Mouse (Mus musculus) heart, embryonic 12.5 days (tissue): ENCODE measurements at regions not wholly inside any gene's neighbourhood (a gene's known extent, or its start where the extent isn't known, plus 50 kb on each side); places are given as distances from the start of the nearest gene placed in this dataset.

Experiments
- ATAC-seq: fragments of 200-750 bp; cut with Nextera tagmentation; 2 replicates; pipeline ENCODE4 v1.8.0; 2017; ENCODE audit warnings: moderate TSS enrichment, moderate library complexity; ENCODE audit not compliant: insufficient number of reproducible peaks, low FRiP score
- H3K27ac ChIP-seq: fragments of 300-500 bp; sonication (generic); 2 replicates; pipeline ENCODE4 v1.5.1; 2016; ENCODE audit warnings: mild to moderate bottlenecking, moderate library complexity; ENCODE audit not compliant: poor library complexity, severe bottlenecking
- H3K27me3 ChIP-seq: fragments of 300-500 bp; sonication (generic); replicated peaks from 2 replicates; pipeline ENCODE4 v1.6.1; 2016; ENCODE audit warnings: mild to moderate bottlenecking, moderate library complexity
- H3K36me3 ChIP-seq: fragments of 300-500 bp; sonication (generic); 2 replicates; pipeline ENCODE4 v1.6.1; 2016; ENCODE audit warnings: mild to moderate bottlenecking, moderate library complexity
- H3K4me1 ChIP-seq: fragments of 300-500 bp; sonication (generic); replicated peaks from 2 replicates; pipeline ENCODE4 v1.6.1; 2016; ENCODE audit warnings: mild to moderate bottlenecking
- H3K4me2 ChIP-seq: fragments of 300-500 bp; sonication (generic); 2 replicates; pipeline ENCODE4 v1.6.1; 2016; ENCODE audit warnings: mild to moderate bottlenecking, moderate library complexity
- H3K4me3 ChIP-seq: fragments of 300-500 bp; sonication (generic); 2 replicates; pipeline ENCODE4 v1.5.1; 2016; ENCODE audit warnings: mild to moderate bottlenecking
- H3K9ac ChIP-seq: fragments of 300-500 bp; sonication (generic); 2 replicates; pipeline ENCODE4 v1.6.1; 2016; ENCODE audit warnings: mild to moderate bottlenecking, moderate library complexity
- H3K9me3 ChIP-seq: fragments of 300-500 bp; sonication (generic); replicated peaks from 2 replicates; pipeline ENCODE4 v1.6.1; 2016; ENCODE audit warnings: mild to moderate bottlenecking, moderate library complexity
- WGBS: fragments of 180-500 bp; shearing (Covaris S2); methylation state at CpG from one replicate; pipeline ENCODE4 v1.1.7; 2016; 5-methylcytosine and 5-hydroxymethylcytosine counted together

DNA sequence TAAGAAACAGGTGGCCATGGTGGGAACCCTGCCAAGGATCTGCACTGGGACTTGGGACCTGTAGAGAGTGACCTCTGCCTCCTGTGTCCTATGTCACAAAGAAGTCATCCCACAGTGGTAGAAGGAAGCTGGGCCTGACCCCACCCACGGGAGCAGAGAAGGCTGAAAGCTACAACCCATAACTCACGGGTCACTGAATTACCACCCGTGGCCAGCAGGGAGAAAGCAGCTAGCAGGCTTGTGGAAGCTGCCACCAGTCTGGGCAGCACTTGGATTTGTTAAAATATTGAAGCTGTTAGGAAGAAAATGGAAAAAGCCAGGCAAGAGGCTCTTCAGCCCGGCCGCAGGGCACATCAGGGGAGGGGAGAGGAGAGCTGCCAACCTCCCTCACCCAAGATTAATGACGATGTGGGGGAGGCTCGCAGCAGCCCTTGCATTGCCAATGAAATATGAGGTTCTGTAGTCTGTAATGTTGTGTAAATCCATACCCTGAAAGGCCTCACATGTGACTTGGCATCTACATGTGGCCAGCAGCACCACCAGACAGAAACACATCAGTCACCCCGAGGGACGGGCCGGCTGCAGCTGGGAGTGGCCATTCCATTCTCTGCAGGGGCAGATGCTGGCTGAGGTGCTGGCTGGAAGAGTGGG, 94.5 kb downstream of the Olfm1 start:
- WGBS: 57% methylated on average over 10 of the region's 10 CpGs

DNA sequence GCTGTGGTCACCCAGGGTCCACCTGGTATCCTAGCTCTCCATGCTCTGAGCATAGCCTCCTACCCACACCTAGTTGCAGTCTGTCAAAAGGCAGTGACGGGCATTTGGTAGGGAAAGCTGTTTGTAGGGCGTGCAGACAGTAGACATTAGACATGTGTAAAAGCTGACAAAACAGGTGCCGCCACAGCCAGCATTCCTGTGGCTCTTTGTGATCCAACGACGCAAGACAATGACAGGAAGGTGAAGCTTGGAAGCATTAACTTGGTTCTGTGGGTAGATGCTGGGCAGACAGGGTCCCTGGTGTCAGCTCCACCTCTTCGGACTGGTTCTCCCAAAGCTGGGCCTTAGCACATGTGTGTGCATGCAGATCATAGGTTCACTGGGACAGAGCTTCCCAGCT, 96.5 kb downstream of the Olfm1 start:
- Histone ChIP-seq H3K4me2 (no peak overlapping the region), H3K9ac (no peak overlapping the region), H3K4me1 (no peaks in the 10 kb centered on the region), H3K27me3 (0 out of 2 replicates have a peak, but pooled peaks cover 21% of the 10 kb centered on the region), H3K36me3 (no peaks in the 10 kb centered on the region), H3K27ac (no peak overlapping the region), H3K9me3 (no peaks in the 10 kb centered on the region), H3K4me3 (no peak overlapping the region)
- WGBS: 69% methylated on average over 6 of the region's 6 CpGs
- ATAC-seq: no peak

More for the DNA sequence above, 94.5 kb downstream of the Olfm1 start:
- no peak overlapping the region for H3K4me3 ChIP-seq
- H3K4me2 ChIP-seq: no peak overlapping the region
- ATAC-seq: no peak
- H3K36me3 ChIP-seq: no peaks in the 10 kb centered on the region
- no peak overlapping the region for H3K9ac ChIP-seq
- H3K4me1 ChIP-seq: no peaks in the 10 kb centered on the region
- H3K9me3 ChIP-seq: no peaks in the 10 kb centered on the region
- H3K27ac ChIP-seq: no peak overlapping the region
- 0 out of 2 replicates have a peak, but pooled peaks cover 21% of the 10 kb centered on the region for H3K27me3 ChIP-seq

DNA sequence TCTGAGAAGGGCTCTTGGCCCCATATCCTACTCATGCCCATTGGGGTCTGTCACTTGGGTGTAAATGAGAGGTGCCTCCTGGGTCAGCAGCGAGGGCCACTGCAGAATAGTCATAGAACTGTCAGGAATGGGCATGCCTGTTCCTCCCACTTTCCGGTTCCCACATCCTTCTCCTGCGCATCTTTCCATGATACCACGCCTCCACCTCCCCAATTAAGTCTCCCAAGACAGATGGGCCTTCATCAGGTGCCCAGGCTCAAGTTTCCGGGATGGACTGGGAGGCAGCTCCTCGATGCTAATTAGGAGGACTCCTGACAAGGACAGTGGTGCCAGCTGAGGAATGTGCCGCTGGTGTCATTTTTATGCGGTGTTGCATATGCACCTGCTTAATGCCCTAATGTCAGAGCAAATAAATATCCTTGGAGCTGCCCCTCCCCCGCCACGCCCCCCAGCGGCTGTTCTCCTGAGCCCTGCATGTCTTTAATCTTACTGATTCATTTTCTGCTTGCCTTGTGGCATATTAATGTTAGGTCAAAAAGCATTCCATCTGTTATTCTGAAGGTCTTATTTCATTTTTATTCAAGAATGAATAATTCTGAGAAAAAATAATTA, 97.2 kb downstream of the Olfm1 start:
- Histone ChIP-seq H3K36me3 (no peaks in the 10 kb centered on the region), H3K4me3 (no peak overlapping the region), H3K4me2 (no peak overlapping the region), H3K9ac (no peak overlapping the region), H3K4me1 (no peaks in the 10 kb centered on the region), H3K27ac (no peak overlapping the region), H3K27me3 (0 out of 2 replicates have a peak, but pooled peaks cover 22% of the 10 kb centered on the region), H3K9me3 (no peaks in the 10 kb centered on the region)
- WGBS: 73% methylated on average over 11 of the region's 11 CpGs
- ATAC-seq: no peak

DNA sequence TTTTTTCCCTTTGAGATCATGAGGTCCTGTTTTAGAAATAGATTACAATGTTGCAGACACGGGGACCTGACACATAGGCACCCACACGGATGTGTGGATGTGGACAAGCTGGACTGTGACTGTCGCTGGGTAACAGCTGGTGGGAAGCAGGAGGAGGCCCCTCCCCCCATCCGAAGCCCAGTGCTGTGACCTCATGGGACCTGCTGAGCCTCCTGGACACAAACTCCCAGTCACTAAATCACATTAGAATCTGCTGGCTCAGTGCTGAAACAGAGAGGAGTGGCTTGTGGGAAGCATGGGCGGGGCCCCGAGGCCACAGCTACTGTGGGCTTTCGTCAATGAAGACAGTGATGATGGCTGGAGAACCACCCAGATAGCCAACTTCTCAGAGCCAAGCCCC, 101.7 kb downstream of the Olfm1 start:
- H3K27ac ChIP-seq: no peak overlapping the region
- no peaks in the 10 kb centered on the region for H3K9me3 ChIP-seq
- no peak overlapping the region for H3K9ac ChIP-seq
- no peak overlapping the region for H3K4me2 ChIP-seq
- H3K27me3 ChIP-seq: peaks cover 22% of the 10 kb centered on the region; the same call in 1 of the 2 replicates
- 45% methylated on average over 7 of the region's 7 CpGs for WGBS
- ATAC-seq: no peak
- no peak overlapping the region for H3K4me3 ChIP-seq
- 0 out of 2 replicates have a peak, but pooled peaks cover 6% of the 10 kb centered on the region for H3K4me1 ChIP-seq
- H3K36me3 ChIP-seq: no peaks in the 10 kb centered on the region

DNA sequence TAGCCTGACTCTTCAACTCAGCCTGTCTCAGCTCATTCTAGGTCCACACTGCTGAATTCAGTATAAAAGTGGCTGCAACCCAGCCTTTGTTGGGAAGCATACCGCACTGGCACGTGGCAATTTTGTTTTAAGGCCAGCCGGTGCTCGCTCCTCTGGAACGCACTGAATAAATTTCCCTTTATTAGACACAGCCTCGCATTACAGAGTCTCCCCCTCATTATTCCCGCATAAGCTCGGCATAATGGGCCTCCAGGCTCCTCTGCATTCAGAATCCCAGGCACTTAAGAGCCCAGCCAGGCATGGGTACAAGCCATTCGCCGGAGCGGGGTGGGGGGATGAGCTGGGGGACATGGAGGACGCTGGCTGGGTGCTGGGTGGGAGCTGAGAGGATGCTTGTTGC, 103.4 kb downstream of the Olfm1 start:
- no peak overlapping the region for H3K27ac ChIP-seq
- ATAC-seq: no peak
- 84% methylated on average over 12 of the region's 12 CpGs for whole genome bisulfite sequencing

DNA sequence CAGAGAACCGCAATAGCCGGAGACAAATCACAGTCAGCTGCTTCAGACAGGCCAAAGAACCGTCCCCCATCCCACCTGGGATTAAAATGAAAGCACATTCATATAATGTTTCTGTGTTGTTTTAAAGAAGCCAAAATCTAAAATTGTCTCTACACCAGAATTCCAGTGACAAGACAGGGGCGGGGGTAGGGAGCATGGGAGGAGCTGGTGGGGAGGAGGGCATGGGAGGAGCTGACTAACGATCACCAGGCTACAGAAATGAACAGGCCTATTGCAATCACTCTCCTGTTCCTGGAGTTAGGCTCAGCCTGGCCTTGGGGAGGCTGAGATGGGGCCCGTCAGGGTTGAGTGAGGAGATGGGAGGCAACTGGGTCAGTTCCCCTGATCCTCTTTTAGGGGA, 105.9 kb downstream of the Olfm1 start:
- no peak overlapping the region for H3K4me3 ChIP-seq
- H3K4me2 ChIP-seq: no peak overlapping the region
- no peaks in the 10 kb centered on the region for H3K36me3 ChIP-seq
- H3K4me1 ChIP-seq: 0 out of 2 replicates have a peak, but pooled peaks cover 6% of the 10 kb centered on the region
- H3K9me3 ChIP-seq: no peaks in the 10 kb centered on the region
- ATAC-seq: no peak
- no peak overlapping the region for H3K27ac ChIP-seq
- 55% methylated on average over 6 of the region's 6 CpGs for WGBS
- peaks cover 11% of the 10 kb centered on the region; the same call in 1 of the 2 replicates for H3K27me3 ChIP-seq
- no peak overlapping the region for H3K9ac ChIP-seq

More for the DNA sequence above, 103.4 kb downstream of the Olfm1 start:
- Histone ChIP-seq H3K4me3 (no peak overlapping the region), H3K9me3 (no peaks in the 10 kb centered on the region), H3K9ac (no peak overlapping the region), H3K36me3 (no peaks in the 10 kb centered on the region), H3K4me1 (0 out of 2 replicates have a peak, but pooled peaks cover 6% of the 10 kb centered on the region), H3K4me2 (no peak overlapping the region), H3K27me3 (peaks cover 15% of the 10 kb centered on the region; the same call in 1 of the 2 replicates)

DNA sequence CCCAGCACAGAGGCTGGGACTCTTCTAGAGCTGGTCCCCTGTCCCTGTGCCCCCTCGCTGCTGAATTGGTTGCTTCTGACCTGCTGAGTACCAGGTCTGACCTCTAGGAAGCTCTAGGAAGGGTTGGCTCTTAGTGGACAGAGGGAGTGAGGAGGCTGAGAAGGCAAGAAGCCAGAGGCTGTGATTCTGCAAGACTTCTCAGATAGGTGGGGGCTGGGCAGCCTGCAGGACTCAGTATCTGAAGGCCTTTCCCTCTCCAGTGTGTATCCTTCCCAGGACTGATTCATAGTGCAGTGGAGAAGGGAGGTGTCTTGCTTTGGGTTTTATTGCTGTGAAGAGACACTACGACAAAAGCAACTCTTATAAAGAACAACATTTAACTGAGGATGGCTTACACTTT, 106.6 kb downstream of the Olfm1 start:
- Histone ChIP-seq H3K9ac (no peak overlapping the region), H3K4me1 (0 out of 2 replicates have a peak, but pooled peaks cover 6% of the 10 kb centered on the region), H3K4me2 (no peak overlapping the region), H3K9me3 (no peaks in the 10 kb centered on the region), H3K27ac (no peak overlapping the region), H3K4me3 (no peak overlapping the region), H3K27me3 (peaks cover 11% of the 10 kb centered on the region; the same call in 1 of the 2 replicates), H3K36me3 (no peaks in the 10 kb centered on the region)
- WGBS: 80% methylated on average over 2 of the region's 2 CpGs
- no peak for ATAC-seq

DNA sequence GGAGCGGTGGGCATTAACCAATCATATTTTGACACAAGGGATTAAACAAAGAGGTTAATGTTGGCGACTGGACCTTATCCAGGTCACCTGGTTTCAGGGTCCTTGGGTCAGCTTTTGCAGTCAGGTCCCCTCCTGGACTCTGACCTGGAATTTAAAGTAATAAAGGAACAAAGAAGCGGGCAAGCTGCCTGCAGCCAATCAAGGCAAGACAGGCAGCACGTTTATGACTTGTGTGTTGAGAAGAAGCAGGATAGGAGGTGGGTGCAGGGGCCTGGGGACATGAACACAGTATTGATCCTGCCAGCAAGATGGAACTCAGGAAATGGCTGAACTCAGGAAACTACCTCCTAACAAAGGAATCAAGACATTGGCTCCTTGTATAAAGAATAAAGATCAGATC, 108.5 kb downstream of the Olfm1 start:
- 0 out of 2 replicates have a peak, but pooled peaks cover 6% of the 10 kb centered on the region for H3K4me1 ChIP-seq
- H3K4me3 ChIP-seq: no peak overlapping the region
- no peaks in the 10 kb centered on the region for H3K9me3 ChIP-seq
- H3K27me3 ChIP-seq: no peaks in the 10 kb centered on the region
- H3K36me3 ChIP-seq: no peaks in the 10 kb centered on the region
- ATAC-seq: no peak
- 64% methylated on average over 4 of the region's 4 CpGs for WGBS
- H3K9ac ChIP-seq: no peak overlapping the region
- no peak overlapping the region for H3K4me2 ChIP-seq
- H3K27ac ChIP-seq: no peak overlapping the region

DNA sequence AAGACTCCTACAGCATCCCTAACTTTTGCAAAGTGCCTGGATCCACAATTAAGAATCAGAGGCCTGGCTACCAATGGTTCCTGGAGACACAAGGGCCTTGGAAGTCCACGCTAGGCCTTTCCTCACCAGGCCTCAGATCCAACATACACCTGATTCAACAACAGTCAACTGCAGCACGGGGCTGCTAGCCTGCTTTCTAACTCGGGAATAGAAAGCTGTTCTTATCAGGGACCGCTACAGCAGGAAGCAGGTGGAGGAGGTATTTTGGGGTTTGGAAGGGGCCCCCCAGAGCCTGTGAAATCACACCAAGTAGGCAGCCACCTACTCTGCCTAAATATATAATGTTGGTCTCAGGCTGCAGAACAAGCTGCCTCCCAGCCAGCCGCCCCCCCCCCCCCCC, 111.1 kb downstream of the Olfm1 start:
- Histone ChIP-seq H3K4me3 (no peak overlapping the region), H3K4me2 (no peak overlapping the region), H3K36me3 (no peaks in the 10 kb centered on the region), H3K27me3 (no peaks in the 10 kb centered on the region), H3K9ac (no peak overlapping the region), H3K4me1 (0 out of 2 replicates have a peak, but pooled peaks cover 5% of the 10 kb centered on the region), H3K9me3 (no peaks in the 10 kb centered on the region), H3K27ac (no peak overlapping the region)
- ATAC-seq: no peak
- WGBS: 55% methylated on average over 5 of the region's 5 CpGs

DNA sequence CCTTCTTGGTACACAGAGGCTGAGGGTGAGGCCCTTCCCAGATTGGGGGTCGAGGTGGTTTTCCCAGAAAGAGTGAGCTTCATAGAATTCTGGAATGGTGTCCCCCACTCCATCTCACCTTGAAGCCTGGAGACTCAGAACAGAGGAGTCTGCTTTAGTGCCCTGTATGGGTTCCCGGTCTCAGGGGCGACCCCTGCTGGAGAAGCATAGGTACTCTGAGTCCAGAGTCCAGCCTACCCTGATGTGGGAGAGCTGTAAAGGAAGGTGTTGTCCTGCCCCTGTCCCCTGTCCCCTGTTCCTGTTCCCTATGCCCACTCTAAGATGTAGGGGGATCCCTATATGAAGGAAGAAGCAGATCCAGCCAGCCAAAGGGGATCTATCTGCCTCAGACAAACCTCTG, 111.9 kb downstream of the Olfm1 start:
- no peak overlapping the region for H3K4me2 ChIP-seq
- no peaks in the 10 kb centered on the region for H3K4me1 ChIP-seq
- no peaks in the 10 kb centered on the region for H3K27me3 ChIP-seq
- no peaks in the 10 kb centered on the region for H3K9me3 ChIP-seq
- H3K4me3 ChIP-seq: no peak overlapping the region
- WGBS: 11% methylated on average over 3 of the region's 3 CpGs
- no peak for ATAC-seq
- H3K9ac ChIP-seq: no peak overlapping the region
- H3K36me3 ChIP-seq: no peaks in the 10 kb centered on the region
- H3K27ac ChIP-seq: no peak overlapping the region

DNA sequence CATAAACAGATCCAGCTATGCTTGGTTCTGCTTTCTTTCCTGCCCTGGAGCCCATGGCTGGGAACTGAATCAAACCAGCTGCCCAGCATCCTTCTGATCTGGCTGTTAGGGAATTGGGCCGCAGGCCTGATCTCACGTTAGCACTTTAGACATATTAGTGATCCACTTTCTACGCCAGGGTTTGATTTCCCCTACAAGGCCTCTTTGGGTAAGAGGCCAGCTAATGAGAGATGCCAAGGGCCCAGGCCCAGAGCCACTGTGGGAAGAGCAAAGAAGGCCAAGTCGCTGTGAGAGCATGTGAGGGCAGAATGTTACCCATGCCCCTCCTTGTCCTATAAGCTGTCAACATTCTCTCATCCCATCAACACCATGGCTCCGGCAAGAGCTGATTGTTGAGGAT, 116.3 kb downstream of the Olfm1 start:
- no peak overlapping the region for H3K9ac ChIP-seq
- H3K4me2 ChIP-seq: no peak overlapping the region
- no peaks in the 10 kb centered on the region for H3K4me1 ChIP-seq
- 80% methylated on average over 5 of the region's 5 CpGs for WGBS
- no peak overlapping the region for H3K4me3 ChIP-seq
- no peaks in the 10 kb centered on the region for H3K9me3 ChIP-seq
- no peak for ATAC-seq
- no peak overlapping the region for H3K27ac ChIP-seq
- no peaks in the 10 kb centered on the region for H3K27me3 ChIP-seq
- no peaks in the 10 kb centered on the region for H3K36me3 ChIP-seq
